Mouse (Mus musculus): ENCODE data around the gene Kdsr. TPM values are rescaled to one million over a fixed set of nuclear protein-coding genes. Genes with fewer than 3 reads are reported as not detected.

Gene Kdsr
- total RNA-seq, 2 experiments from 2014 or later = 3.6 to 8.0 TPM

DNA sequence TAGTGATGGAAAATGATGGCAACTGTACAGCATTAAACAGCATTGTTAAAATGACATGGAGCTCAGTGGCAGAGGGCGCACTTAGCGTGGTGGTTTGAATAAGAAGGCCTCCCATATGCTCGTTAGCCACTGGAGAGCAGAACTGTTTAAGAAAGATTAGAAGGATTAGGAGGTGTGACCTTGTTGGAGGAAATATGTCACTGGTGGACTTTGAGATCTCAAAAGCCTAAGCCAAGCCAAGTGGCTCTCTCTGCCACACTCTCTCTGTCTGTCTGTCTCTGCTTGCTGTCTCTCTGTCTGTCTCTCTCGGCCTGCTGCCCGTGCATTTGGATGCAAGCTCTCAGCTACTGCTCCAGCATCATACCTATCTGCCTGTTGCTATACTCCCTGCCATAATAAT, 63.1 kb downstream of the Kdsr start:
- no peak for DNase-seq (ENCODE audit: low spot score)

GRCm38 (mm10) chr1:106695649-106696048, 63.9 kb downstream of the Kdsr start:
- no peak for DNase-seq (ENCODE audit: low spot score)

DNA sequence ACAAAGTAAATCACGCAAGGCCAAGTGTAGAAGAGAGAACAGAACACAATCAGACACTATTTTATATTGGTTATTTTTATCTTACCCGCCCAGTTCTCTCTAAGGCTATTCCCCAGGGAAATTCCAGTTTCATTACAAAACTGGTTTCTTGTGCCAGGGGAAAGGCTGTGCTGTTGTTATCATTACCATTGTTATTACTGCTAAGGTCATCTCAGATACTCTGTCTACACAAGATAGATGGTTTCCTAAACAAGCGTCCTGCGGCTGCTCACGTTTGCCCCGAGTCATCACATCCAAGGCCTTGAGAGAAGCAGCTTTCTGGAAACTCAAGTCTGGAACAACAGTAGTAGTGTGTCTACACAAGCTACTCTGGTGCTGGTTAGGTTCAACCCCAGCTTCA, 65.2 kb downstream of the Kdsr start:
- DNase-seq (ENCODE audit: low spot score) = no peak

GRCm38 (mm10) chr1:106692599-106692998, 66.9 kb downstream of the Kdsr start:
- no peak for DNase-seq (ENCODE audit: low spot score)

GRCm38 (mm10) chr1:106690887-106691286, 68.6 kb downstream of the Kdsr start:
- DNase-seq (ENCODE audit: low spot score) = no peak

- no peak for DNase-seq (ENCODE audit: low spot score)
Measured at GRCm38 (mm10) chr1:106688161-106688516, 71.4 kb downstream of the Kdsr start.

DNA sequence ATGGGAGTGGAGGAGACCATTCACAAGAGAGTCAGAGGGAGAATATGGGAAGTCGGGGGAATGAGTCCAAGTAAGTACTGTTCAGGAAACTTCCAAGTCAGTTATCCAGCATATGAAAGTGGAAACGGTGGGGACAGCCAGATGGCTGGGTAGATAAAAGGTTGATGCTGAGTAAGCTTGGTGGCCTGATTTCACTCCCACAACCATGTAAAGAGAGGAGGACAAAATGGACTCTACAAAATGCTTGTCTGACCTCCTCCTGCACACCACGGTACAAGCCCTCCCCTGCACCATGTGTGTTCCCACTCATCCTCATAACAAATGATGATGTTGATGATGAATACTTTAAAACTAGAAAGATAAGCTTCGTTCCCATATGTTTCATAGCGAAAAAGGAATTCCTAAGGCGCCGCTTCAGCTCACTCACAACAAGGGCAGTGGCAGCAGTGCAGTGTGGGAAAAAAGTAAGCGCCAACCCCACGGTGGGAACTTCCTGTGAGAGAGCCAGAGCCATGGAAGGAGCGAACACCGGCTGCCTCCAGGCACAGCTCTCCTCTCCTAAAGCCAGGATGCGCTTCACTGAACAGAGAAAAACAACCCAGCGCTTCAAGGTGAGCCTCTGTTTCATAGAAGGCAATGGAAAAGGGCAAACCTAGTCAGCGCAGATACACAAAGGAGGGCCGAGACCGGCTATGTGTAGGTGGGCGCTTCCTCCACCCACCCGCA, 71.9 kb downstream of the Kdsr start:
- no peak for DNase-seq (ENCODE audit: low spot score)

DNA sequence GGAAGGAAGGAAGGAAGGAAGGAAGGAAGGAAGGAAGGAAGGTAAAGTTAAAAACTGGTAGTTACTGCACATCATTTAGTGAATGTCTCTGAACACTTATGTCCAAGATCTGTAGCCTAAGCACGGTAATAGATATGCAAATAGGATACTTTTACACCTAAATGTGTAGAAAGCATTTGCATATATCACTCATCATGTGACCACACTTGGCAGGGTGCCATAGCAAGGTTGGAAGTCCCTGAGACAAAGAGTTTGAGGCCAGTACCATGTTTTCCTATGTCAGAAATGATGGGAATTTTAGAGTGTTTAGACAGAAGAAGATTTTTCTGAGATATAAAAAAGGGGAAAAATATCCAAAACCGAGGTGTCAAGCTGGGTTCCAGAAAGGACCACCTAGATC, 73.8 kb downstream of the Kdsr start:
- no peak for DNase-seq (ENCODE audit: low spot score)

- no peak for DNase-seq (ENCODE audit: low spot score)
Measured at GRCm38 (mm10) chr1:106684546-106684945, 75.0 kb downstream of the Kdsr start.

DNA sequence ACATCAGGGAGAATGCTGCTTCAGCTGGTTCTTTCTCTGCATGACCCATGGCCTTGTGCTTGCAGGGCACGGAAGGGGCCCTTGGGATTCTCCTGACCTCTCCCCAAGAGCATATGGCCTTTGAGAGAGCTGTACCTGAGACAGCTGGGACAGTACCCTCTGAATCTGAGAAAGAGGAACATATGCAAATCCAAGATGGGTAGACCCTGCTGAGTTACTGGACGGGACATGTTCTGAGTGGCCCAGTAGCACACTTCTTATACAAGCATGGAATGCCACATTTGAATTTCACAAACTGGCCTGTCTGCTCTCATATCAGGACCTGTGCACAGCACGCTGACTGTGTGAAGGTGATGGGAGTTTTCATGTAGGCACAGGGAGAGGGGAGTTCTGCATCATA, 76.7 kb downstream of the Kdsr start:
- DNase-seq (ENCODE audit: low spot score) = no peak

- no peak for DNase-seq (ENCODE audit: low spot score)
Measured at GRCm38 (mm10) chr1:106679800-106680515, 79.6 kb downstream of the Kdsr start.

DNA sequence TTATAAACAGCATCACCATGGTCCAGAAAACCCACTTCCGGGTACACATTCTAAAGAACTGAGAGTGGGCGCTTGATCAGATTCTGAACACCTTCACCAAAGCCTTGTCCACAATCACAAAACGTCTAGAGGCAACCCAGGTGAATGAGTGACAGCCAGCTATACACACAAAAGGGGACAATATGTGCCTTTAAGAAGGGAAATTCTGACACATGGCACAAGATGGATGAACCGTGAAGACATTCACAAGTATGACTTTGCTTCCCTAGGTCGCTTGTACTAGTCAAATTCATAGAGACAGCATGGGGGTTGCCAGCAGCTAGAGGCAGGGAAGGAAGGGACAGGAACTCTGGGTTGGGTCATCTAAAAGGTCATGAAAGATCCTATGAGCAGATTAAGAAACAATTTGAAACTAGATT, 81.5 kb downstream of the Kdsr start:
- DNase-seq (ENCODE audit: low spot score) = no peak

Other genes with a start within 250 kb of the Kdsr start
- 1 to 10 TPM; 1.4 to 2.2 TPM for gene Bcl2, start 45.5 kb downstream of the Kdsr start, total RNA-seq (2021)
- 10 to 100 TPM; 16.8 to 18.4 TPM for gene Vps4b, start 37.0 kb upstream of the Kdsr start, total RNA-seq (2021)
- gene Serpinb5, start 101.4 kb upstream of the Kdsr start, total RNA-seq (2021) = not detected
- not detected for gene Serpinb12, start 174.7 kb upstream of the Kdsr start, total RNA-seq (2021)
- gene Serpinb13, start 221.3 kb upstream of the Kdsr start, total RNA-seq (2021) = not detected

Data from gastrocnemius, adult 18-20 months (tissue).